Mouse (Mus musculus) c-Kit-positive CD71-positive TER-119-negative erythroid progenitor cells, embryonic 14.5 days (primary cell): ENCODE measurements around the gene Pcdh15.

Experiments
- DNase-seq: peaks from one replicate; pipeline ENCODE4 v3.0.0-alpha.2; 2013; ENCODE audit warnings: low read depth

The Pcdh15 gene

DNA sequence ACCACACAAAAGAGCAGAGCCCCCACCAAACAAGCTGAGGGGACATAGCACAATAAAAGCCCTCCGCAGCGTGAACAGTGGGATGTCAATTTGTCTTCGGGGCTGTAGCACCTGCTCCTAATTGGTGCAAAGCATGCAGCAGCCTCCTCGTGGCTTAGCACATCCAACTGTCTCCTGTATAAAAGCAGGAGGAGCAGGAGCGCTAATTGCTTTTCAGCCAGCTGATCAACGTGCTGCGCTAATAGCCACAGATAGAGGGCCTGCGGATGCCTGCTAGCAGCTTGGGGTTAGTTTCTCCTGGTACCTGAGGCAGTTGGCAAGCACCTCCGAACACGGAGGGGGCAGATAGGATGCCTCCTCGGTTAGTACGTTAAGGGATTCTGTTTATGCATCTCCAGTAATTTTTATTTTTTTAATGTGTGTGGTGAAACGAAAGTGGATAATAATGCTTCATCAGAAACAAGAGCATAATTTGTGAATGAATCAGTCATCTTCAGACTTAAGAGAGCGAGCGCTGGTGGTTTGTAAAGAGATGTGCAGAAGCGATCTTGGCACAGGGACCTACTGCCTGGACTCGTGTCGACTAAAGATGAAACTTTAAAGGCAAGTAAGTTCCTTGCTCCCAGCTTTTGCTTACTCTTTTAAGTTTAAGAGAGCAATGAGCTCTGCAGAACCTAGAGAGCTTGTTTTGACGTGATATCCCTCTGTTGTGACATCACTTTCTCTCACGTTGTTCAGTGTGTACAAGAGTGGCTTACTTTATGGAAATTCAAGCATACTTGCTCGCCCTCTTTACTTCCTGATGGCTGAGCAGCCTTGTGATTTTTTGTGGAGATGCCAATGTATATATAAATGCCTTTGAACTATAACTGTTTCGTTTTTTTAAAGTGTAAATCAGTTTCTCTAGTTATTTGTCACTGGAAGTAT is 722.8 kb downstream of the Pcdh15 start:
- DNase-seq = no peak

DNA sequence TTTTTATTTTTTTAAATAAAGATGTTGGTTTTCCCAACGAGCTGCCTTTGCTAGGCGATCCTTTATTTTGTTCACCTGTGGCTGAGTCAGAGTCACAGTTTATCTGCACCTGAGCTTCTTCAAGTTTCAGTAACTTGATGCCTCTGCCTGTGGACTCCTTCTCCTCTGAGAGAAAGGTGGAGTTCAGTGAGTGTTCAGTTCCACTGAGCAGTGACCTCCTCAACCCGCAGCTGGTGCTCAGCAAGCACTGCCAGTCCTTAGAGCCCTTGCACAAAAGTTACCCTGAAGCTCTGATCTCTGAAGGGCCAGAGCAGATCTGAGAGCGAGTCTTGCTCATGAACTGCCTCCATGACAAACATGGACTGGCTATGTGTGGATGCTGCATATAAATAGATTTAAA is 724.1 kb downstream of the Pcdh15 start:
- DNase-seq = no peak

DNA sequence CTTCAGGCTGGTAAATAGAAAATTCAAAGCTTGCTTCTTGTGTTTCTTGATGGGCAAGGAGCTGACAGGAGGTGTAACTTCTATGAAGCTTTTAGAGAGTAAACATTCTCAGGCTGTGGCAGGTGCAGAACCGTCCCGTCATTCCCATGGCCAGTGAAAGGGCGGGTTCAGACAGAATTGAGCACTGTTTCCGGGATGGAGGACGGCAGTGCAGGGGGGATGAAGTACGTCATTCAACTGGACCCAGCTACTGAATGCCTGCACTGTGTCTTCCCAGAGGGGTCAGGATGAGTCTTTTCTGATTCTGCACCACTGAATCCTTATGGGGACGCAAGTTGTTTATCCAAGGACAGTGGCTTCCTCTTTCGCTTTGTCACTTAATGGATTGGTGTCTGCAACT is 727.2 kb downstream of the Pcdh15 start:
- DNase-seq = no peak

DNA sequence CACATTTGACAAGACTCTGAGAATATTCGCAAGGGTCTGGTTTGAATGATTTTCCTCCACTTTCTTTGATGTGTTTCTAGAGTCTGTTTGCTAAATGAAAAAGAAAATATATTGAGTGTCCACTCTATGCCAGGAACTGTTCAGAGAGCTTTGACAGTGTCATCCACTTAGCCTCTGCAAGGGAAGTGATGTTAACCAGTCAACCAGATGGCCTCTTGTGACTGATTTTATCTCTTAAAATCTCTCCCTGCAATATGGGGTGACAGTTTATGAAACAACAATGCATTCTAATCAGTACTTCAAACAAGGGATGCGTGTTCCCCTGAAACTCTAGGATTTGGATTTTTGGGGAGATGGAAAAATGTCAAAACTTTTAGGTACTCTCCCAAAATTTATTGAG is 729.6 kb downstream of the Pcdh15 start:
- DNase-seq = no peak

DNA sequence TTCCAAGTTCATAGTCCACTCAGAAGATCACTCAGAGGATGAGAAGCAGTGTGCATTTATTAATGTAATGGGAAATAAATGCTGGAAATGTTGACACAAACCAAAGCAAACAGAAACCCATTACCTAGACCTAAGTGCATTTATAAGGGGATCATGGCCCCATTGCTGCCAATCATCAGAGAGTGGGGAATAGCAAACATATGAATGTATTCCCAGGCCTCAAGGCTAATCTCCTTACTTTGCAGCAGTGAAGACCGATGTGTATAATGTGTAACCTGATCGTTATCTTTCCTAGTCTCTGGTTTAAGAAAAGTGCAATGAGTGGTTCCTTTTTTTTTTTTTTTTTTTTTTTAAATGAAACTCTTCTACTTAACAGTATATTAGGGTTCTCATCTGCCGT is 745.9 kb downstream of the Pcdh15 start:
- DNase-seq = no peak

DNA sequence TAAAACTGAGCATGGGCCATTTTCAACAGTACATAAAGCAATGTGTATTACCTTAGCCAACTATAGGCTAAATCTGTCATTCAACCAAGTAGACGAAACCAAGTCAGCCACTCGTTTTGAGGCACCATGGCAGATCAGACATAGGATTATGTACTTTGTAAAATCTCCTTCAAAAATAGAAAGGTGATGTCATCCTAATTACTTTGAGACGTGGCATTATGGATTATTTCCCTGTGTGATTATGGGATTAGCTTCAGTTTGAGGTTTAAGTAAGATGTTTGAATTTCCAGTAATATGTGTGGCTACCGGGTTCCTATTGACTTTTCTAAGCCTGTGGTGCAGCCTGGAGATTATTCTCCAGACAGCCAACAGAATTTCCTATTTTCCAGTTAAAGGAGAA is 763.0 kb downstream of the Pcdh15 start:
- DNase-seq = no peak

DNA sequence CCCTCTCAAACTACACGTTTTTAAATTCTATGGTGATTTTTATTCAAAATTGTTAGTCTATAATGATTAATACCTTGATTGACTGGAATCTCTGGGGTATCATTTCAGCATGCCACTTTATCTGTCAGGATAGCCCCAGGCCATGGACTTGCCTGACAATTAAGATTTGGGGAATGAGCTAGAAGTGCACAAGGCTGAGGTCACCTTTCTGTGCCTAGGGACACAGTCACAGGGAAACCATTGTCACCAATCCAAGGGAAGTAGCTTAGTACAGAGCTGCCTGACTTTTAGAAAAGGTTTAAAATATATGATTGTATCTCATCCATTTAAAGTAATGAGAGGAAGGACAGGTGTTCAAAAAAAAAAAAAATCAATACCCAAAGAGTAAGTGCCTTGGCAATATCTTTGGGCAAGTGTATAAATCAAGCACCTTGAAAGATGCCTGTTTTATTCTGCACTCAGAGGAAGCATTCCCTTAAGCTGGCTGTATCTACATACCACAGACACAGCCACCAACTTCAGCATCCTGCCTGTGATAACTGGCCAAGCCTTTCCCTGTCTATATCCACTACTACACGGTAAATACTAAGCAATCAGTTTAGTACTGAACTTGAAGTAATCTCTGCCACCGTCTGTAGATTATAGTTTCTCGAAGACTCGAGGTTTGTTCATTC is 779.0 kb downstream of the Pcdh15 start:
- no peak for DNase-seq

DNA sequence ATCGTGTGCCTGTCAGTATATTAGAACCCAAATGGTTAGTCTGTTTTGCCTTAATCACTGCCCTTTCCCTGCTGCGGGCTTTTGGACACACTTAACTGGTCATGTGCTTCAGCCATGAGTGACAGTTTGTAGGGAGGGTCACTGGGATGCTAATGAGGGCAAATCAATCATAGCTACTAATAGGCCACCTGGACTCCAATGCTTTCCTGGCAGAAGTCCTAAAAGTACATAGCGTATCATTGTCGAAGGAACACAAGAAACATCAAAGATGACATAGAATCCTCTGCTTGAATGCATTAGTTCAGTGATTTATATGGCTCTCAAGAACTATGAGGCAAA is 779.6 kb downstream of the Pcdh15 start:
- no peak for DNase-seq

DNA sequence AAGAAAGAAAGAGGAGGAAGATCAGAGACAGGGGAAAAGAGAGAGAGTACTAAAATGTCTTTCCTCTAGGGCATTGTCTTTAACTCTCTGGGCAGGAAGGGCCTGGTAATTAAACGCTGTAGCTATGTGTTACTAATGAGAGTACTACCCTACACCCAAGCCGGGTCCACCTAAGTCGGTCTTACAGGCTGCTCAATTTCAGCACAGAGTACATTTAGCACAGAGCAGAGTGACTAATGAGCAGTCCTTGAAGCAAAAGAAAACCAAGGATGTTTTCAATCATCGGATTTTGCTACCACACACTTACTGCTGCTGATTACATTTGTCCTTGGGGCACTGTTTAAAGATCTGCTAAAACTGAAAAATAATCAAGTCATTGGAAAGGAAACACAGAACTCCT is 788.6 kb downstream of the Pcdh15 start:
- no peak for DNase-seq

DNA sequence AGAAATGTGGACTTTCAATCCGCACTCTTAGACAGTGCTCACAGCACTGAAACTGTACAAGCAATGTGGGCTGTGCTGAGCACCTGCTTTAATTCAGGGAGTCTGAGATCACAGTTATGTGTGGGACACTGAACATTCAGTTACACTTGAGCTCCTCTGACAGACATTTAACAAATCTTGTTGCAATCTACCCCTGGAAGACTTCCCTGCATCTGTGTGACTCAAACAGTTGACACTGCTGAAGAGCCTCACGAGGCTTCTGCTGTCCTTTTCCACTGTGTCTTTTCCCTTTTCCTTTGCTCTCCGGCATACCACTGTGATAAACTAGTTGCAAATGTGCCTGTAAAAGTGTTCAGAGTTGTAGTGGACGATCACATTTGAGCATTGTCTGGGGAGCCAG is 793.1 kb downstream of the Pcdh15 start:
- no peak for DNase-seq

DNA sequence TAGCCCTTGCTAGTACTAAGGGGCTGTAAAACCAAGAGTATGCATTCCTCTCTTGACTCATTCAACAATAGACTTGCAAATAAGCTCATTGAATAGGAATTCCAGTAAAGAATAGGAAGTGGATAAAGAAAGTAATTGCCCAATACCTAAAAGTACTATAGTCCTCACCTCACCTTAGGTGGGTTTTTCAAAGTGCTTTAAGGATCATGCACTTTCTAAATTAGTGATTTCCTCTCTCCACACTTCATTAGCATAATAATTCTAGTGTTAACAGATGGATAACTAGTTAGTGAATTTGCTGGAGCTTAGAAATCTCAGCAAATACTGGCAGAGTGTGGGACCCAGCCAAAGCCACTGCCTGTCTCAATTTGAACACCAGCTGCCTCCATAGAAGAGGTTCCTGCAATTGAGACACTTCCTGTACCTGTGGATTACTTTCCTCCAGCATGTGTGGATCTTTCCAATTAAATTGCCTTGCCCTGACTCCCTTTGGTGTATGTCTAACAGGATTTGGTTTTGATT is 797.0 kb downstream of the Pcdh15 start:
- DNase-seq = no peak

DNA sequence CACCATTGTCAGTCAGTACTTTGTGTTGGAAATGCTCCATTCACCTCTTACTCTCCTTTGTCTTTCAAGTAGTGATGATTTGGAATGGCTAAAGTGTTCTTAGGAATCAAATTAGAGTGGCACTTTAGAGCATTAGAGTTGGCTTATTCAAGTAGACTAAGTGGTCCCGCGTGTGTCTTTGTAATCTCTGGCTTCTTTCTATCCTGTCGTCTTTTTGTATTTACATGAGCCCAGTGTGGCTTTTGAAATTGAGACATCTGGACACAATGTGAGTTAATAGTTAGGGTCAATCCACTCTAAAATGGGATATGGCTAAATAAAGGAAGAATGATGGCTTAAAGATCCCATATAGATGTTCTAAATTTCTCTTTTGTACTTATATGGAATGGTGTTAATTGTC is 800.0 kb downstream of the Pcdh15 start:
- DNase-seq = no peak

DNA sequence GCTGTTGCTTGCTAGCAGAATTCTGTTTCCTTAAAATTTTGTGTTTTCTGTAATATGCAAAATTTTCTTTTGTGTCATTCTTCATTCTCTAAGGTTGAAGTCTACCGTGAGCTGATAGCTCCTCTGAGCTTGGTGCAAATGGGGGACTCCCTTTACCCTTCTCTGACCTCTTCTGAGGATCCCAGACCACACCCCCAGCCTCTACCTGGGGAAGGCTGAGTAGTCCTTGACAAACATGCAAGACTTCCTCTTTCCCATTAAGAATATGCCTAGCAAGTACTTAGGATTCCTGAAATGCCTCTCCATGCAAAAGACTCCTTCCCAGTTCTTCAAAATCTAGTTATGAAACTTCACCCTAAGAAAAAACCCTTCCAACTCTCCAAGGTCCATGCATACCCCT is 808.5 kb downstream of the Pcdh15 start:
- DNase-seq = no peak

DNA sequence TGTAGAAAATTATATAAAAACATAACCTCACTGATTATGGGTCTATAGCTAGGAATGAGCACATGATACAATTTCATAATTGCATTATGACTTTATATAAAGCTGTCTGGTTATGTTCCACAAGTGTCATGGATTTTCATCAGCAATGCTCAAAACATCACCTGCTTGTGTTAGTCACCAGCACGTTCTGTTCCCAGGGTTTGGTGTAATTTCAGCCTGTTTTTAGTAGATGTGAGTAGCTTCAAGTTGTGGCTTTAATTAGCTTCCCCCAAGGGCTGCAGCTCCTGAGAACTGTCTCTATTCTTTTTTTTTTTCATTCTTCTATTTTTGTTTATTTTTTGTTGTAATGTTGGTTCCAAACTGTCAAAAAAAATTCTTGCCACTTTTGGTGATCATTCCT is 809.4 kb downstream of the Pcdh15 start:
- DNase-seq = no peak

DNA sequence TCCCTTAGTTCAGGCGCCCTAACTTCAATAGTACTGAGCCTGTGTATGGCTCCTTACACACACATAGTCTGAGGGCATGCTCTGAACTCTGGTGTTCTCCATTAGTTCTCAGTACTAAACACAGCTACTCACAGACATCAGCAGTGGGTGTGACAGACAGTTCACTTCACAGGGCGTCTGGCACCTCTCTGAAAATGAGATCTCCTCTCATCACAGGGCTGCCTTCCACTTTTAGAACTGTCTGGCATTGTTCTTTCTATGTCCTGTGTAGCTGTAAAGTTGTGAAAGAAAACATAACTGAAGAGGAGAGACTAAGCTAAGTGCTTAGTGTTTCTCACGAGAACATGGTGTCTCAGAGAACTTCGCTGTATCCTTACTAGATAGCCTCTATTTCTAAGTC is 816.0 kb downstream of the Pcdh15 start:
- DNase-seq = no peak

DNA sequence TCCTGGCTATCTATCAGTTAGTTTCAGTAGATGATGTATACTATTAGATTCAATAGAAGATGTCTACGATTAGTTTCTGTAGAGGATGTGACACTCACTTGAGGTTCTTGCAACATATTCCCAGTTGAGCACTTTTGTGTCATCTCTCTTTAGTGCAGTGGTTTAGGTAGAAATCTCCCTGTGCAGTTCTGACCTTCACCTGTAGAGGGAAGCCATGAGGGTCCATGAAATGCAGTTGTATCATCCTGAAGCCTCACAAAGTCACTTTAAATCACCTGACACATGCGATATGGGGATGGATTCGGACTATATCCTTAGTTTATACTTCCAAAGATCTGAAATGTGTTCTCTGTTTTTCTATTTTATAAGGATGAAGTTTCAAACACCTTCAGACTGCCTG is 822.4 kb downstream of the Pcdh15 start:
- no peak for DNase-seq

DNA sequence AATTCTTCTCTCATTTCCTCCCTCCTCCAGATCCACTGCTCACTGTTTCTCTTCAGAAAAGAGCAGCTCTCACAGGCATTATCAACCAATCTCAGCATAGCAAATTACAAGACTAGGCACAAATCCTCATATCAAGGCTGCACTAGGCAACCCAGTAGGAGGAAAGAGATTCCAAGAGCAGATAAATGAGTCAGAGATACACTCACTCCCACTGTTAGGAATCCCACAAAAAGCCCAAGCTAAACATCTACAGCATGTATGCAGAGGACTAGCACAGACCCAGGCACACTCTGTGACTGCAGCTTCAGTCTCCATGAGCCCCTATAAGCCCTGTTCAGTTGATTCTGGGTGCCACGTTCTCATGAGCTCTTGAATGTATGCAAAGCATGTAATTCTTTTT is 829.5 kb downstream of the Pcdh15 start:
- no peak for DNase-seq

DNA sequence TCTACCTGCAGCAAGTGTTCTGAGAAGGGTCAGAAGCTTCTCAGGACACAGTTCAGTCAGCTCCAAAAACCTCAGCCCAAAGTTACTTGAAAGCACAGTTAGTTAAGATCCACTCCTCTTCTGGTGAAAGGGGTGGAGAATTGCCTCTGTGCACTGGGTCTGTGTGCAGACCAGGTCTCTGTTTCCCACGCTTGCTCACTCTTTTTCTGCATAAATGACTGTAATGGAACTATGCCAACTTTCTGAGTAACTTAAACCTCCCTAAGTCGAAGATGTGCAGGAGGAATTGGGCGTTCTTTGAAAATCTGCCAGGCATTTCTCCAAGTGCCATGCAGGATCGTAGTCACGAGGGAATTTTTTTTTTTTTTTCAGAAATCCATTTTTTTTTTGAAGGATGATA is 830.6 kb downstream of the Pcdh15 start:
- DNase-seq = no peak

DNA sequence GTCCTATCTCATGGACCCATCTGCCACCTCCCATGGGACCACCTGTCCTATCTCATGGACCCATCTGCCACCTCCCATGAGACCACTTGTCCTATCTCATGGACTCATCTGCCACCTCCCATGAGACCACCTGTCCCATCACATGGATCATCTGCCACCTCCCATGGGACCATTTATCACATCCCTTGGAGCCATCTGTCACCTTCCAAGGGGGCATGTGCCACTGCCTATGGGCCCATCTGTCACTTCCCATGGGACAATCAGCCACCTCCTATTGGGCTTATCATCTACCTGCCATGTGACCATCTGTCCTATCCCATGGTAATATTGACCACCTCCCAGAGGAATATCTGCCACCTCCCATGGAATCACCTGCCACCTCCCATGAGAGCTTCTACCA is 832.0 kb downstream of the Pcdh15 start:
- DNase-seq = no peak

DNA sequence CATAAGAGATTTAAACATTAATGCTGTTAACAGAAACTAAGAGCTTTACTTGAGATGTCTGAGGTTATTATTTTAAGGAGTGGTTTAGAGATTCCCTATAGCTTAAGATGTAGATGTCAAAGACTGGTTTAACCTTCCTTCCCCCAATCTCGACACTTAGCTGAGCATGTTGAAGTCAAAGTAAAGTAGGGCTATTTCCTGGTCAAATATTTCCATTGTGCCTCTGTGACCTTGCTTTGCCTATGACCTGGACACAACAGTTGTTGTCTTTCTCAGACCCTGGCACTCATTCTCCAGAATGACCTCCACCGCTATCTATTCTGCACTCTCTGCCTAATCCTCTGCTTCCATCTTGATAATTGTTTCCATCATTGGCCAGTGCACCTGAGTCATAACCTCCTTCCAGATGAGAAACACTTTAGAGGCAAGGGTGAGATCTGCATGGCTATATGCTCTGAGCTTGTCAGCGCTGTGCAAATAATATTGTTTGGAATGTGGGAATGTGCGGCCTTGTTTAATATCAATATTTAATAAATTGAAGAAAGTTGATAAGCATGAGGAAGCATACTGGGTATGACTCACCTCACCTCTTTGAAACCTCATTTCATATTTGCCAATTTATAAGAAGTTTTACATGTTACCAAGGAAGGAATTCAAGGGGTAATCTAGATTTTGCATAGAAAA is 833.0 kb downstream of the Pcdh15 start:
- DNase-seq = no peak

DNA sequence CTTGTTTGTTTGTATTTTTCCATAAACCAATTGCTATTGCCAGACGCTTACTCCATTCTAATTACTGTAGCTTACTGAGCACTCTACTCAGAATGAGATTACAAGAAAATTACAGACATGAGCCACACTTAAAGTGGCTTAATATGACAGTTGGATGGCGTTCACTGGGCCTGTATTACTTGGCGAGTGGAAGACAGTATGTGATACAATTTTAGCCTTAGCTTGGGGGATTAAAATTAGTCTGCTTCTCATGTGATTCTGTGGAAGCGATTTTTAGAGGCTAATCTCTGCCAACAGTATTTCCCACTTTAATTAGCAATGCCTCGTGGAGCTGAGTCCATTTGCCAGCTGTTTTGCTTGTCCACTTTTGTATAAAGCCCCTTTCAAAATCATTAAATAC is 837.0 kb downstream of the Pcdh15 start:
- DNase-seq = no peak

DNA sequence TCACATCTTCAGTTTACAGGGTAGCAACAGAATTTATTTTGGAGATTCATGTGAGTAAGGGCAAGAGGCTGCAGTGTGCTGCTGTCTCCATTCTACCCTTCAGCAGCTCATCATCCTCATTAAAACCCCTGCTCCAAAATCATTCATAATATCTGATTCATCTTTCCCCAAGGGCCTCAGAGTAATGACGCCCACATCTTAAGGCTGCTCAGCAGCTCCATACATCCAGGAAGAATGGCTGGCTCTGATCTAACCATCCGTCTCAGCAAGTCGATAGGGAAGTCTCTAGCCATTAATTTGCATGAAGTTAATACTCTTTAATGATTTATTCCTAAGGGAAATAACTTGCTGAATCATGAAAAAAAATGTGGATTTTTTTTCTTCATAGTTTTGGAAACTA is 839.8 kb downstream of the Pcdh15 start:
- DNase-seq = no peak

DNA sequence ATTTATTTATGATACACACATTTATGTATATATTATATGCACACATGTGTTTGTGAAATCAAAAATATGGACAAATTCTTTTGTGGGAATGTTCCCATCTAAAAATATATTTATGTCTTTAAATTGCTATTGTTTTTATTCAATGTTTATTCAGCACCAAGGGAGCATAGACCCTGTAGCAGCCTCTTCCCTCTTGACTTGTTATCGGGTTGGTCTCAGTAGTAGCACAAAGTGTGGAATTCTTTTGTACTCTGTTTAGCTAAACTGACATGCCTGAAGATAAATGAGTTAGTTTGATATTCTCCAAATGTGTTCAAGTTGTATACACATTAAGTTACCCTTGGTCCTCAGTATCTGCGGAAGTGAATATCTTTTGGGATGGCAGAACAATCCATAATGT is 848.7 kb downstream of the Pcdh15 start:
- no peak for DNase-seq
